Mouse (Mus musculus) layer of hippocampus, adult 9-10 months (tissue): Measurements from ENCODE around the gene Rps19.
"Not testable (repeated sequence)": the region's sequence is repeated elsewhere in the genome, so short reads cannot be mapped to it uniquely, and the experiment has no call there.

Source experiments
- DNase-seq: peaks from one replicate; pipeline ENCODE4 v3.0.0; 2022; ENCODE audit warnings: low spot score

The Rps19 gene

GRCm38 (mm10) chr7:24877588-24877987, 6.6 kb upstream of the Rps19 start:
- DNase-seq: no peak

DNA sequence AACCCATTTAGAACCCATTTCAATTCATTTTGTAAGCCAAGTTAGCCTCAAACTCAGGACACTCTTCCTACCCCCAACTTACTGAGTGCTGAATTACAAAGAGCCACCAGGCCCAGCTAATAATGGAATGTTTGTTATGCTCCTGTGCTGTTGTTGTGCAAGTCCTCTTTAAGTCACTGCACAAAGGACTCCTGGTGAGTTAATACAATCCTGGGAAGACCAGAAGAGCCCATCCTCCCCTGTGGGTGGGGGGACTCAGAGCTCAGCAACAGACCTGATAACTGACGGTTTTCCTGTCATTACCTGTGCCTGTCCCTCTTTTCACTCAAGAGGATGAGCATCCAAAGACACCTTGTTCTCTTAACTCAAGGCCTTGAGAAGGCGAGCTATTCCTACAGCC, 4.6 kb upstream of the Rps19 start:
- no peak for DNase-seq

- no peak for DNase-seq
Measured at GRCm38 (mm10) chr7:24882416-24883199, 1.6 kb upstream of the Rps19 start.

GRCm38 (mm10) chr7:24884693-24885291, 621 bp downstream of the Rps19 start:
- no peak for DNase-seq

DNA sequence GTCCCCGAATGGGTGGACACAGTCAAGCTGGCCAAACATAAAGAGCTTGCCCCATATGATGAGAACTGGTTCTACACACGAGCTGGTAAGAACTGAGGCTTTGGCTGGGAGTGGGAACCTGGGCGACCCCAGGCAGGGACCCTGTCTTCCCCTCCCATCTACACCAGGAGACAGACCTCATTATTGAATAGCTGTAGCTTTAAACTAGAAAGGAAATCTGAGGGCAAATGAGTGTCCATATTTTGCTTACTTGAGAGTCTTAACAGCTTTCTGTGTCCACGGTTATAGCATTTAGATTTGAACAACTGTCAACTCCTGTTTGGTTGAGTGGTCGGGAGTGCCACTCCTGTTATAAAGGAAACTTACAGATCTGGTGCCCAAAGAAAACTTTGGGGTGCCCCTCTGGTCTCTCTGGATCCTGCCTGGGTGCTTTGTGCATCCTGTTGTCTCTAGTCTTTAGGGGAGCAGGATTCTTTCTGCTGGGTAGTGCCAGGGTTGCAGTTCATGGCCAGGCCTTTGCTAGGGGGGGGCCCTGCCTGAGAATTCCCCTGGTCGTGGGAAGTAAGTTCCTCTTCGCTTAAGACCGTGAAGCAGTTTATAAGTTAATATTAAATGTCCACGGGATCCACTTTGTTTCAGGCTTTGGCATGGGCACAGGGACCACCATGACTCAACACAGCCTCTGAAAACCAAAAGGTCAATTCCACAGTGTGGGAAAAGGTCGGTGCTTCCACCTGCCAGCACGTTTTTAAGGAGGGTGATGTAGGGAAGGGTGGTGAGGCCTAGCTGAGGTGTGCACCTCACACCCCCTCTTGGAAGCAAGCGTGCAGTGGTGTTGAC, 1.5 kb downstream of the Rps19 start:
- no peak for DNase-seq

GRCm38 (mm10) chr7:24886308-24886633, 2.1 kb downstream of the Rps19 start:
- no peak for DNase-seq

DNA sequence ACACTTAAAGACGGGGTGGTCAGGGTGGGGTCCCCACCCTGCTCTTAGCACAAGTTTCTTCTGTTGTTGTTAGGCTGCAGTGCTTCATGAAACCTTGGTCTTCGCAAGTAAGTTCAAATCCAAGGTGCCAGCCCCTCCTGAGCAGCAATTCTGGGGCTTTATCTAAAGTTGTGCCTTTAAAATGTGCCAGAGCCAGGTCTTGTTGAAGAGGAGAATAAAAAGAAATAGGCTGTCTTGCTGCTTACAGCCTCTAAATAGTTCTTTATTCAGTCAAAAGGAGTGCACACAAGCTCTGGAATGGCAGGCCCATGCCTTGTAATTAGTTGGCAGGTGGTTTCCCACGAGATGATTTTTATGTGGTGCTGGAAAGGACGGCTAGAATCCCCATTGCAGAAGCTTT, 2.9 kb downstream of the Rps19 start:
- no peak for DNase-seq

DNA sequence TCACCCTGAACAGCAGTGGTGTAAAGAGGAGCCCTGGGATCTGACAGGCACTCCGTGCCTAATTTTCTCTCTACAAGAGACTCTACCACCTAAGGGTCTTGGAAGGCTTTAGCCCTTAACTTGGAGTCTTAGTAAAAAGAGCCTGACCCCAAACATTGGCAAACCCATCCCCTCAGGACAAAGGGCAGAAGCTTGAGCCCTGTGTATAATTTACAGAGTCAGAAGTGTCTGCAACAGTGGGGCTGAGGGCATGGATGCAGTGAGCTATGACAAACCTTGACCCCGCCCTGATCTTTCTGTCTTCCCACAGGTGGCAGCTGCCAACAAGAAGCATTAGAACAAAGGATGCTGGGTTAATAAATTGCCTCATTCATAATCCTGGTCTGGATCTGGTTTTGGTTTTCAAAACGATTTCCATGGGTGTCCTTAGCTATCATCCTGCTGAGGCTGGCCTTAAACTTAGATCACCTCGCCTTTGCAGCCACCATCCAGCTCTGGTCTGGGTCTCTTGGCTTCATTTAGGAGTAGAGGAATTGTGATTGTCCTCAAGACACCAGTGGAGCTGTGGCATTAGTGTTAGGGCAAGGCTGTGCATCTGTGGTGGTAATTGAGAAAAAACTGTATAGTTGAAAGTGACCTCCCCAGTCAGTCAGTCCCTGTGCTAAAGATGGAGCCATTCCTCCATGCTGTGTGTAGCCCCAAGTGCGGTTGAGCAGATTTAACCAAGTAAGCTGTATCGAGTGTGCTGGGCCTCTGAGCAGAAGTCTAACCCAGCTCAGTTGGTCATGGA, 5.5 kb downstream of the Rps19 start:
- DNase-seq: no peak

DNA sequence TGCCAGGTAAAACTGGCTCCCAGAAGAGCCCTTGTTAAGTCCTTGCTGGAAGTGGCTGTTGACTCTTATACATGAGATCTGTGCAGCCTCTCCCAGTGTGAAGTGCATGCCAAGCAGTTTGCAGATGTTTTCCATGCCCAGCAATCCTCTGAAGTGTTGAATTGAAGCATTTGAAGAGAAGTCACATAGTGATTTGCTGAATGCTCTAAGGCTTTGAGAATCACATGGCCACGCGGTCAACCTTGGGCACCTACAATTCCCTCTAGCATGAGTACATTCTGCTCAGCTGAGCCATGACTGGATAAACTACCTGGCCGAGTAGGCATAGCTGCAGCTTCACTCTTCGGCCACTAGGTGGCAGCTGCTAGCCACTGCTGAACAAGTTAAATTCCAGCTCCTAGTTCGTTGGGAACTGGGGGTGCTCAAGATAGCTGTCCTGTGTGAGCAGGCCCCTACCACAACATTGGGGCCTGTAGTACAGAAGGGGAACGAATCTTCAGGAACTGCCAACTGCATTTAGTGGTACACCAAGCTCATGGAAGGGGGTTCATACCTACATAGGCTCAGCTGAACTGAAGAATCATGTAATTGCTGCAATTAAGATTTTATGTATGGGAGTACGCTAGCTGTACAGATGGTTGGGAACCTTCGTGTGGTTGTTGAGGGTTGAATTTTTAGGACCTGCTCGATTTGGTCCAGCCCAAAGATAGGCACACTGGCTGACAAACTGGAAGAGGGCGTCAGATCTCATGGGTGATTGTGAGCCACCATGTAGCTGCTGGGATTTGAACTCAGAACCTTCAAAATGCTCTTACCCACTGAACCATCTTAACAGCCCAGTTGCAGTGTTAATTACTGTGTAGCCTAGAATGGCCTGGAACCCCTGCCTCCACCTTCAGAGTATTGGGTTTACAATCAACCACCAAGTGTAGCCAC, 6.4 kb downstream of the Rps19 start:
- DNase-seq: no peak

GRCm38 (mm10) chr7:24891241-24892124, 7.3 kb downstream of the Rps19 start:
- DNase-seq: no peak

DNA sequence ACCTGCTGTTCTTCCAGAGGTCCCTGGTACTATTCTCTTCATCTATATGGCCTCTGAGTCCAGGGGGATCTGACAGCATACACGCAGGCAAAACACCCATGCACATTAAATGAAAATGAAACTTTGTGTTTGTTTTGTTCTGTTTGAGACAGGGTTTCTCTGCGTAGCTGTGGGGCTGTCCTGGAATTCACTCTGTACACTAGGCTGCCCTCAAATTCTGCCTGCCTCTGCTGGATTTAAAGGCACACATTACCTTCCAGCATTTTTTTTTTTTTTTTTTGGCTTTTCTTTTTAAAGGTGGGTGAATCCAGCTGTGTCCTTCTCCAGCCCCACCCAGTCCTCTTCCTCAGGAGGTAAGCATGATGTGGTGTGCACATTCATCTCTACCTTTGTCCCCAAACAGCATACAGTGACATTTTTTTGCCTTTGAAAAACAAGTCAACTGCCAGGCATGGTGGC, 8.0 kb downstream of the Rps19 start:
- DNase-seq: no peak

DNA sequence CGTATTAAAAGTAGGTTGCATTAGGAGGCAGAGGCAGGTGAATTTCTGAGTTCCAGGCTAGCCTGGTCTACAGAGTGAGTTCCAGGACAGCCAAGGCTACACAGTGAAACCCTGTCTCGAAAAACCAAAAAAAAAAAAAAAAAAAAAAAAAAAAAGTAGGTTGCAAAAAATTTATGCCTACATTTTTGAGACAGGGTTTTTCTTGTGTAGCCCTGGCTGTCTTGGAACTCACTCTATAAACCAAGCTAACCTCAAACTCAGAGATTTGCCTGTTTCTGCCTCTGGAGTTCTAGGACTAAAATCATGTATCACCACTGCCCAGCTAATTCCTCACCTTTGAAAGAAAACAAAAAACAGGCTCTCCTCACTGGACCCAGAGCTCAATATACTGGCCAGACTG, 11.6 kb downstream of the Rps19 start:
- DNase-seq: not testable (repeated sequence)

- DNase-seq: no peak
Measured at GRCm38 (mm10) chr7:24896269-24896668, 12.1 kb downstream of the Rps19 start.

- DNase-seq: no peak
Measured at GRCm38 (mm10) chr7:24897224-24897623, 13.1 kb downstream of the Rps19 start, which contains the start of gene Cd79a. Cd79a (plus strand) TSS chr7:24897381.

GRCm38 (mm10) chr7:24897959-24898358, 13.8 kb downstream of the Rps19 start:
- DNase-seq: no peak

- no peak for DNase-seq
Measured at GRCm38 (mm10) chr7:24901114-24901513, 16.9 kb downstream of the Rps19 start.

GRCm38 (mm10) chr7:24901842-24902241, 17.7 kb downstream of the Rps19 start:
- DNase-seq: no peak

GRCm38 (mm10) chr7:24902264-24902629, 18.1 kb downstream of the Rps19 start:
- no peak for DNase-seq

GRCm38 (mm10) chr7:24902630-24903443, 18.7 kb downstream of the Rps19 start, which contains the start of gene Arhgef1:
Arhgef1 (plus strand) TSS chr7:24902912.
- DNase-seq: no peak
